Mouse (Mus musculus) CH12.LX (cell line): ENCODE data around the gene Fam122b.

ENCODE experiments used
- CTCF ChIP-seq, 2 experiments: IDR thresholded peaks in 1 of 2; conservative IDR thresholded peaks in 1 of 2; 2 replicates each; pipeline ENCODE4 v1.5.1; 2011 to 2012; ENCODE audit warnings: low read depth in 2 of 2, low read length in 2 of 2, improper control_type of control experiment in 1 of 2, inconsistent platforms in 1 of 2, mild to moderate bottlenecking in 1 of 2, moderate library complexity in 1 of 2
- EP300 ChIP-seq: IDR thresholded peaks from 2 replicates; pipeline ENCODE4 v1.6.1; 2011; ENCODE audit warnings: low read length, improper control_type of control experiment
- MAX ChIP-seq: IDR thresholded peaks from 2 replicates; pipeline ENCODE4 v1.6.1; 2011; ENCODE audit warnings: low read length, improper control_type of control experiment
- NRF1 ChIP-seq: IDR thresholded peaks from 2 replicates; pipeline ENCODE4 v1.6.1; 2014; ENCODE audit warnings: low read depth, mild to moderate bottlenecking, inconsistent platforms, low read length, improper control_type of control experiment, moderate library complexity
- POLR2AphosphoS2 ChIP-seq: IDR thresholded peaks from 2 replicates; pipeline ENCODE4 v1.6.1; 2011; ENCODE audit warnings: low read depth, low read length, improper control_type of control experiment

DNA sequence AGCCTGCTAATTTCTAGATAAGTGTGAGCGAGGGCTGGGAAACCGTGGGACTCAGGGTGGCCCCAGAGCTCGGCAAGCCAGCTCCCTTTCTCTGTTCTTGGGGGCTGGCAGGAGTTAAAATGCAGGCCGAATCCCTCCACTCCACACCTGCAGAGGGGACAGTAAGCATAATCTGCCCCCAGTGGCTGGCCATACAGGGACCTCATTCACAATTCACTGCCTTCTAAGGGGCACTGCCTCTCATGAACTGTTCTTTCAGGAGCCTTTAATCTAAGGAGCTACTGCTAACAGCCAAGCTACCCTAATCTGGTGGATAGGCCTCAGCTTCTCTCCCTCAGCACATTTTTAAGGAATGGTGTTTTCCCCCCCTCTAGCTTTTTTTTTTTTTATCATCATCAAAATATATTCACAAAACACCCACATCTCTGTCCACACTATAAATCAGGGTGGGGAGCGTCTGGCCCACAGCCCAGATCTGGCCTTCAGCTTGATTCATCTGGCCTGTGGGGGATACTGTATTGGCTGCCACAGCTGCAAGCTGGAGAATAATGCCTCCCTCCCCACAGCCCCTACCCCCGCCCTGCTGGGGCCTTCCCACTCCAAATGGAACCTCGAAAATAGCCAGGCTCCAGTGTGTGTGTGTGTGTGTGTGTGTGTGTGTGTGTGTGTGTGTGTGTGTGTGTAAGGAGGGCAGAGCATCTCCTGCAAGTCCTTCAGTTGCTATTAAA, 57.7 kb downstream of the Fam122b start:
- TF ChIP-seq NRF1 (no peak), CTCF (conservative IDR thresholded peaks at IDR 0.05 in 1 of 2, IDR thresholded peaks at IDR 0.05 in 1 of 2; ENCODE audit: low read depth in 2 of 2, low read length in 2 of 2) (no peak), MAX (no peak), EP300 (no peak), POLR2AphosphoS2 (no peak)
